Mouse (Mus musculus): Measurements from ENCODE around the gene Agap1.

Agap1 gene

DNA sequence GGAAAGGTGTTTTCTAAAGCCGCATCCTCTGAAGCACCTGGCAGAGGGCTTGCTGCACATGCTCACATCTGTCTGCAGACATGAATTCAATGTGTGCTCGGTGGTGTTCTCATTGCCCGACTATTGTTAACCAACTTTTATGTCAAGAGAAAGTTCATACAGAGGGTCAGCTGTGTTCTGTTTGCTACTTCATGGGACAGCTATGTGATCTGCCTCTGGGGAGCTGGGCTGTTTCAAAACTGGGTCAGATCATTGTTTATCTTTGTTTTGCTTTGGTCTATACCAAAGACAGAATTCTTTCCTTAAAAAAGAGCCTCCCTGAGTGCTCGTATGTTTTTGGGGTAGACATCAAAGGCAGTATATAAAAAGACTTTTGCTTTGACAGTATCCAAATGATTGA, 89.5 kb downstream of the Agap1 start:
- DNase-seq (ENCODE audit: low spot score): no peak

DNA sequence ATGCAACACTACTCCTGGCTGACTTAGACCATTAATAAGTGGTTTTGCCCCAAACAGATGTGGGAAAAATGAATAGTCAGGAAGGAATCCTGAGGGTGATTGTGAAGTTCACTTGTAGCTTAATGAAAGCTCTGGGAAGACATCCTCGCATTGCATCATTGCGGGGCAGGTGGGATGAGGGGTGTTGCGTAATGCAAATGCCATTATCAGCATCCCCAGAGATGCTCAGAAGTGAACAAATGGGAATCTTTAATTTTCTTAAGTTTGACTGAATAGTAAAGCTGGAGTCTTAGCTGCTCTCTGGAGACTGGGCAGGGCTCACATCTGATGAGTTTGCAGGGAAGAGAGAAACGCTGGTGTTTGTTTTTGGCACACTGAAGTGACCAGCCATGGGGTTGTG, 90.5 kb downstream of the Agap1 start:
- no peak for DNase-seq (ENCODE audit: low spot score)

DNA sequence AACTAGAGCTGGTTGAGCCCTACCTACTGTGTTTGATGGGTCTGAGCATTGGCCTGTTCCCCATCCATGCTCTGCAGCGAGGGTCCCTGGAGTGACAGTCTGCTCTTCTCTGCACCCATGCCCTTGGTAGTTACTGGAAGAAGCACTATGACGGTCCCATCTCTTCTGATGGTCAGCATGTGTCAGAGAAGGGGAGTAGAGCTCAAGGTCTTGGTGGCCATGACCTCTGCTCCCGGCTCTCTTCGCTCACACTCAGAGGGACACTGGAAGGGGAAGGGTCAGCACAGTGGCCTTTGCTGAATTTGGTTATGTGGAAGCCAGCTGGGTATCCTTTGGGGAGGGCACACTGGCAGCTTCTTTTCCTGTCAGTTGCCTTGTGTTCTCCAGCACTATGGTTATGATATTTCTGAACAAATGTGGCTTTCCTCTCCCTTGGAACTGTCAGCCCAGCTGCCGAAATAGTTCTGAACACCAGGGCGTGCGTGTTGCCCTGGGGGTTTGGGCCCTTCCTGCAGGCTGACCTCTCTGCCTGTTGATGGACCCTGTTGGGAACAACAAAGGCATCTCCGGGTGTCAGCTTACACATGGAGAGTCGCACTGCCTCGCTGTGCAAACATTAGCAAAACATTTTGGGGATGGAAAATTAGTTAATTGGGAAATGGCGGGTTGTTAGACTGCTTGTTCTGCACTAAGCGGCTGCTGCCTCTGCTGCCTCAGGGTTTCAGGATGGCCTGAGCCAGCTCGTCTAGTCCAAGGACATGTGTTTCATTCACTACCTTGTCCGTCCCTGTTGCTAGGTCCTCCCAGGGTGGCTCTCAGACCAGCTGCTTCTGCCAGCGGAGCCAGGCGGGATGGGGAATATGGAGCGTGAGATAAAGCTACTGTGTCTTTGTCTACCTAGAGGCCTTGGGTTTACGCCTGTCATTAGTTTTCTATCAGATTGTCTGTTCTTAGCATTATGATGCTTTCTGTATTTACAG, 93.2 kb downstream of the Agap1 start:
- DNase-seq (ENCODE audit: low spot score): no peak

DNA sequence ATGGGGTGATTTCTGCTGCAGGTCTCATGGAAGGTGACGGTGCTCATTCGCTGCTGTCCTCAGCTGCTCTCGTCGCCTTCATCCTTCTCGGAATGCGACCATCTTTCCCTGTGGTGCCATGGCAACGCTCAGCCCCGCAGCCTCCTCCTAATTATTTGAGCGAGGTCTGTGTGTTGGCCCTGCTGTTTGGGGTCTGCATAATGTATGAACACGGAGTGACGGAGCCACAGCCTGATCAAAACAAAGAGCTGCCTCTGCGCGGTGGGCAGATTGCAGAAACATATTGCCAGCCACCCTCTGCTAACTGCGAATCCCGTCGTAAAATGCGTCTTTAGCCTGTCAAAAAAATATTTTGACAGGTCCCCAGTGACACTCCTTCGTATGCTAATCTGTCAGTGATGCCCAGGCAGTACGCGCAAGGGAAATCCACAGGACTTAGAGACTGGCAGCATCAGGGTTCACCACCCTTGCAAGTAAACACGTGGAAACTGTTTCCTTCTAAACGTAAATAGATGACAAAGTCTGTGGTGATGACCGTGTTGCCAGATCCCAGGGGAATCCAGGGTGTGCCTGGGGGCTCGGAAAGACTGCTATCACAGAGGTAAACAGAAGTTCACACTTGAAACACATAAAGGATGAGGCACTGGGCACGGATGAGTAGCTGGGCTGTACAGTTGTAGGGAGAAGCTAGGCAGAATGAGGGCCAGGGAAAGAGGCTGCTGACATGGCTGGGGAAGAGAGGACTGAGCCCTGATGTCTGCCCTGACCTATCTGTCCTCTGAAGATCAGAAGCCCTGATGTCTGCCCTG, 95.7 kb downstream of the Agap1 start:
- DNase-seq (ENCODE audit: low spot score): no peak

DNA sequence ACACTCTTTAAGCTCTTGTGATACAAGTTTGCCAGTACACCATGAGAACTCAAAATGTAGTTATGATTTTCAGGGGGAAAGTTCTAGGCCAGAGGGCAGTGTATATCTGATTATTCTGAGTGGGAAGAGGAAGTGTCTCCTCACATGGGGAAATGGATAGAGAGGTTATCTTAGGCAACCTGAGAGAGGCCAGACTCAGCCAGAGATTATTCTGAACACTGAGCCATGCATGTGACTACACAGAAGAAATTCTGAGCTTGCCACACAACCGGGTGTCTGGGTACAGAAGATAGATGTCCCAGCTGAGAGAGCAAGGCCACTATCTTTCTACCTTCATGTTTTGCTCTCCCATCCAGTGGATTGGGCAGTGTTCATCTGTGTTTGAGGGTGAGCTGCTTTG, 97.9 kb downstream of the Agap1 start:
- no peak for DNase-seq (ENCODE audit: low spot score)

DNA sequence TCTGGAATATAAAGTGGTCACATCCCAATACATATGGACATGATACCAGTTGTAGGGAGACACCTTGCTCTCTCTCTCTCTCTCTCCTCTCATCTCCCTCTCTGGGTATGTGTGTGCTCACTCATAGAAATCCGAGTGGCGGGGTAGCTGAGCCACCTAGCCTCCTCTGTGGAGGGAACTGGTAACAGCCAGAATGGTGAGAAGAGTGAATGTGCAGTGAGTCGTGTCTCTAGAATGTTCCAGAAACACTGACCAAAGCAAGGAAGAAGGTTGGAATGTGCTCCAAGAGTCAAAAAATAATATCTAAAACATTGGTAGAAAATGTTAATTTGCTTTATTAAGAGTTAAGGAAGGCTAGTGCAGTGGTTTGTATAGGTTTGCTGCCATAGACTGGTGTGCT, 99.2 kb downstream of the Agap1 start:
- DNase-seq (ENCODE audit: low spot score): no peak

DNA sequence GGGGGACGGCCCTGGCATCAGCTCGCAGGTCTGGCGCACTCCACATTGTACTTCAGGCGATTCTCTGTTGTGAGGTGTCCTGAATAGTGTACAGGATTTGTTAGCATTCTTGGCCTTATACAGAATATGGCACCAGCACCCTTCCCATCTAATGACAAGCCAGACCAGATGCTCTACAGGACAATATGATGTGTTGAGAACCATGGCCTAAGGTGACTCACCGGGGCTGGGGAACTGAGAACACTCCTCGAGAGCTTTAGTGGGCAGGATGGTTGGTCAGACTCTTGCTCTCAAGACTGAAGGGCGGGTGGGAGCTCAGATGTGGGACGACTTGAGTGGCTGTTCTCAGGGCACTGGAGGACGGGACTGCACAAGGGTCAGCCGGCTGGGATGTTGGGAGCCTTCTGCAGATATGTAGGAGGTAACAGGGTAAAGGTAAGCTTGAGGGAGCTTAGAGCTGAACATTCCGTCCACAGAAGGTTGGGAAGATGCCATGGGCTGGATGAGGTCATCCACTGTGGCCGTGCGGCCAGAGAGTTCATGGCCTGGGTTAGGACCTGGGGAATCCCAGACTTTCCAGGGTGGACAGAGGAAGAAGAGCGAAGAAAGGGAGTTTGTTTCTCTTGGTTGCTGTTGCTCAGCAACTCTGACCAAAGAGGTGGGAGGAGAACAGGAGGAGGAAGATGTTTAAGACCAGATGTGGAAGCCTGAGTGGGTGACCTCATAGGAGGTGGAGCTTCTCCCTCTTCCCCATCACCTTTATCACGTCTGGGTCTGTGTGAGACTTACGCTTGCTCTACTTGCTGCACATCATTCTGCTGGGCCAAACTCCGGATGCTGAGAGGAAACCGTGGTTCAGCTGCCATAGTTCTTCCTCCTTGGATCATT, 100.6 kb downstream of the Agap1 start:
- no peak for DNase-seq (ENCODE audit: low spot score)

DNA sequence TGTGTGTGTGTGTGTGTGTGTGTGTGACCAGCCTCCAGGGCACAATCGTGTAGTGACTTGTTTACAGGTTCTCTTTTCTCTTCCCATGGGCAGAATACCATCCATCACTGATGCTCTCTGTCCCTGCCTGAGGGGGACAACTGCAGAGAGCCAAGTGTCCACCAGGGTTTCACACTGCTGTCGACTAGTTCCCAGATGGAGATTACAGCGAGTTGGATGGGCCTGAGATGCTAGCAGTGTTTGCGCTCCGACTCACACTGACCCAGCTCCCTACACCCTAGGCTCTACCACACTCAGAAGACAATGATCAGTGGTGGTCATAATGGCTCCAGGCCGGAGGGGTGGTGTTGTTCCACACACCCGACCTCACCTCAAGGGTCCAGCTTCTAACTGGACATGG, 101.4 kb downstream of the Agap1 start:
- no peak for DNase-seq (ENCODE audit: low spot score)

DNA sequence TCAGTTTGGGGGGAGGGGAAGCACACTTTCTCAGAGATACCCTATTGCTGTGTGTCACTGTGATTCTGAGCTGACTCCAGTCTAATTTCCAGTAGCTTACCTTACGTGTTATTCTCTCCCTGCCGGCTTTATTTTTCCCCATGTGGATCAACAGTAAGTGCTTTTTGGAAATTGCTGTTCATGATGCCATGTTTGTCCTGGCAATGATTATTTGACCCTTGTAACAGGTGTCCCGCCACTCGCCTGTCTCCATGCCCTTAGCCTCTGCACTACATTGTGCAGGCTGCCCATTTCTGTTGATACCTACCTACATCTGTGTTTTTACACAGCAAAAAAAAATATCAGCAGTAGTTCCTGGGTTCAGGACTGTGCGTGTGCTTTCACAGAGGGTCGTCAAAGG, 102.8 kb downstream of the Agap1 start:
- DNase-seq (ENCODE audit: low spot score): no peak

DNA sequence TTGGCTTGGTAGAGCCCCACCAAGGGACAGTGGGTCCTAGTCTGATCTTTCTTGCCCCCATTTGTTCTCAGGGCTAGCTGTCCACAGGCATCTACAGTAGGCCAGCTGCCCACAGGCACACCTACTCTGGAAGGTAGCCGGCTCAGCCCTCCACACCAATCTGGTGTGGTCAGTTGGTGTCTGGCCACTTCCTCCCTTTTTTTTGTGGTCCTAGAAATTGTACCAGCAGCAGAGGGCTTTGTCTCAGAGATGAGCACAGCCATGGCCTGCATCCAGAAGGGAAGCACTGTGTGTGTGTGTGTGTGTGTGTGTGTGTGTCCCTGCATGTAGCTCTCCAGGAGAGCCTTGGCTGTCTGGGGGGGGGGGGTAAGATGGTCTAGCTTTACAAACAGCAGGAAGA, 103.5 kb downstream of the Agap1 start:
- DNase-seq (ENCODE audit: low spot score): peak; percentile 59

DNA sequence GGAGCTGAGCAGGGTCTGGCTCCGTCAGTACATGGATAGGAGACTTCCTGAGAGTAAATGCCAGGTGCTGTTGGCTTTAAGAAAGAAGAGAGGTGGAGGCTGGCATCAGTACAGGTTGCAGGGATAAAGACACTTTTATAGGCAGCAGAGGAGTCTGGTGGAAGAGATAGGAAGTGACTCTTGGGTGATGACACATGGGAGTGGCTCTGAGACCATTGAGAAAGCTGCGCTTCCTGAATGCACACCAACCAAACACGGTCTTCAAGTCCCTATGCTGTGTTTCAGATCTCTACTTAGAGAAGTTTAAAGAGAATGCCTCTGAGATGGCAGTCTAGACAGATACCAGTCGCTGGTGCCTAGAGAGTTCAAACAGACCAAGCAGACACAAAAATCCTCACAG, 108.8 kb downstream of the Agap1 start:
- no peak for DNase-seq (ENCODE audit: low spot score)

DNA sequence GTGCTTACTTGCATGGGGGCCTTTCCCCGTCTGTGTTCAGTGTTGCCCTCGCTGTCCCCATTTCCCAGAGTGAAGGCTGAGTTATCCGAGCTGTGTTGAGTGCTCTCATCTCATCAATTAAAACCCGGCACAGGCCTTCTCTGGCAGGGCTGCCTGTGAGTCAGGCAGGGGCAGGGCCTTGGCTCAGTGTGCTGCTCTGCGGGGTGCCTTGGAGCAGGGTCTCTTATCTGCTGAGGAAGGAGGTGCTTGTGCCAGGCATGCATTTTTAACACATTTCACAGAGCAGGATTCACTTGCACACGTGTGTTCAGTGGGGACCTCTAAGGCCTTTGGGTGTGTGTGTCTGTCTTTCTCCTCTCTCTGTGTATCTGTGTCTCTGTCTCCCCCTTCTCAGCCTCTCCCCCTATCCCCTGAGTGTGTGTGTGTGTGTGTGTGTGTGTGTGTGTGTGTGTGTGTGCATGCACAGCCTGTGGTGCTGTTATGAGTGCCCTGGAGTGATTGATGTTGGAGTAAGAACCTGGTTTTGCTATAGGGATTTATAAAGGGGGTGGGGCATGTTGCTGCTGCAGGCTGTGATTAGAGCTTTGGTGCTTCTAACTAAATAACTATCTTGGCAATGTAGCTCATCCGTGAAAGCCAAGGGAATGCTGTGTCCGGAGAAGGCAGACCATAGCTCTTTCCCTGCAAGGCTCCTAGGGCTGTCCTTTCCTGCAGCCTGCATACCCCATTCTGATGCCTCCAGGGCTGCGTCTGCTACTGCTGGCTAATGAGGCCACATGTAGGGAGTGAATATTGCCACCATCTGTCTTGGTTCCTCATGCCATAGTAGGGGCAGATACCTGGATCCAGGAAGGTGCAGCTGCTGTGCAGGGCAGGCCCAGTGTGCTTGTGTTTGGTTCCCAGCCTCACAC, 112.2 kb downstream of the Agap1 start:
- no peak for DNase-seq (ENCODE audit: low spot score)

DNA sequence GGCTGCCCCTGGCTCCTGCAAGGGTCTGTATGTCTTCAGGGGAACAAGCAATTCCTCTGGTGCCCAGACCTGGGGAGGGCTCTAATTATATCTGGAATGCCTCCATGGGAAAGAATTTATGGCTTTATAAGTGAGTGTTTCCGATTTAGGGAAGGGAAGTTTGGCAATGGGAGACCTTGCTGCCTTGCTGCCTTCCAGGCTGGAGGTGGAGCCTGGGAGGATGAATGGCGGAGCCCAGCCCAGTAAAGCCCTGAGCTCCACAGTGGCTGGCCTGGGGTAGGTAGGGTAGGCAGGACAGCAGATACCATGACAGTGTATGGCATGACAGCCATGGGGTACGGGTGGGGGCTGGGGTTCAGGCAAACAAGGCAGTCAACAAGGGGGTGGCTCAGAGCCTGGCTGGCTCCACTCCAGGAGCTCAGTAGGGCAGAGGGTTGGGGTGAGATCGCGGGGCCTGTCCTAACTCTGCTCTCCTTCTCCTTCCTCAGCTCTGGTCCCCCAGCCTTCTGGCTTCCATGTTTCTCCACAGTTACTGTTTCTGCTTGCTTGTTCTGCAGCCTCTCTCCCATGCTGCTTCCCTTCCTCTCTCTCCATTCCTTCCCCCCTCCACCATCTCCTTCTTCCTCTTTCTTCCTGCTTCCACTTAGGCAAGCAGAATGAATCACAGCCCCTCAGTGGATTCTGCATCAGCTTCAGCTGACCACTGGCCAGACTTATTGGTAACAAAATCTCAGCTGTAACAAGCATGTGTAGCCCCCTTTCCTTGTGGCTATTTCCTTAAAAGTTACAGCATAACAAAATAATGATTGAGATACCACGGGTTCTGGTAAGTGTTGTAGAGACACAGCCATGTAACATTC, 114.2 kb downstream of the Agap1 start:
- DNase-seq (ENCODE audit: low spot score): no peak

DNA sequence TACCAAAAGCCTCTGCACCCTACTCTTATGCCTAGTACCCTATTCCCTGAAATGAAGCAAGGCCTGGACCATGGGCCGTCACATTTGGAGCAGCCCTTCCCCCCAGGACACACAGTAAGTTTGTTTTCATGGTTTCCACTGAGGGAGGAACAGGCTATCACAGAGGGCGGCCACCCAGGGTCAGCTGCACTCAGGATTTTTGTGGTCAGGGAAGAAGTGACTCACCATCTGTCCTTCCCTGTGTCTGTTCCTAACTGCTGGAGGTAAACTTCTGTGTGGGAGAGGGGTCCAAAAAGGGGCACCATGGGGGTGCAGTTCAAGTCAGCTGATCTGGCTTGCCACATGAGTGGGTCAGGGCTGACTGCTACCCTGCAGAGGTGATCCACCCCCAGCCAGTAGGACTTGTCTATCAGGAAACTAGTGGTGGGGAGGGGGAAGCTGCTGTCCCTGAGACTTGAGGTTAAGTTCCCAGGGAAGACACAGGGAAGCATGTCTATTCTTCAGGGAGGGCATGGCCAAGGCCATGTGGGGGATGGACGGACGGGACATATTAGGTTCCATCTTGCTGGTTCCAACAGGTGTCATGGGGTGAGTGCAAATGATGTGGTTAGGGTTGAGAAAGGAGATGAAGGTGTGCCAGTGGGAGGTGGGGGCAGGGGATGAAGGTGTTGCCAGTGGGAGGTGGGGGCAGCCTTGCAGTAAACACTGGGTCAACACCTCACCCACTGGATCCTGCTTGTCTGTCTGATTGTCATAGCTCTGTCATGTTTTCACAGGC, 116.1 kb downstream of the Agap1 start:
- no peak for DNase-seq (ENCODE audit: low spot score)

DNA sequence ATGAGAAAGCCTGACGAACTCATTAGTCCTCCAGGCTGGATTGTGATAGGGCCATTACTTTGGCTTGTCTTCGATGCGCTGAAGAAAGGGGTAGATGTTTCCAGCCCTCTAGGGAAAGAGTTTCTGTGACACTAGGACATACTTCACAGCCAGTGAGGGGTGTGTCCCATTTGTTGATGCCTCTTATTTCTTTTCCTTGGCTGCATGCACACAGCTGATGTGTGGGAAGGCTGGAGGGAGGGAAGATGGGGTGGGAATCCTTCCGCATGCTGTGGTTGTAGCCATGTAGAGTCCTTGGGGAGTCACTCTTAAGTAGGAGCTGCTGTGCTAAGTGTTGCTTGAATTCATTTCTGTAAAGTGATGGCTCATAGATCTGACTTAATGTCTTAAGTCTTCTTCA, 118.9 kb downstream of the Agap1 start:
- no peak for DNase-seq (ENCODE audit: low spot score)

DNA sequence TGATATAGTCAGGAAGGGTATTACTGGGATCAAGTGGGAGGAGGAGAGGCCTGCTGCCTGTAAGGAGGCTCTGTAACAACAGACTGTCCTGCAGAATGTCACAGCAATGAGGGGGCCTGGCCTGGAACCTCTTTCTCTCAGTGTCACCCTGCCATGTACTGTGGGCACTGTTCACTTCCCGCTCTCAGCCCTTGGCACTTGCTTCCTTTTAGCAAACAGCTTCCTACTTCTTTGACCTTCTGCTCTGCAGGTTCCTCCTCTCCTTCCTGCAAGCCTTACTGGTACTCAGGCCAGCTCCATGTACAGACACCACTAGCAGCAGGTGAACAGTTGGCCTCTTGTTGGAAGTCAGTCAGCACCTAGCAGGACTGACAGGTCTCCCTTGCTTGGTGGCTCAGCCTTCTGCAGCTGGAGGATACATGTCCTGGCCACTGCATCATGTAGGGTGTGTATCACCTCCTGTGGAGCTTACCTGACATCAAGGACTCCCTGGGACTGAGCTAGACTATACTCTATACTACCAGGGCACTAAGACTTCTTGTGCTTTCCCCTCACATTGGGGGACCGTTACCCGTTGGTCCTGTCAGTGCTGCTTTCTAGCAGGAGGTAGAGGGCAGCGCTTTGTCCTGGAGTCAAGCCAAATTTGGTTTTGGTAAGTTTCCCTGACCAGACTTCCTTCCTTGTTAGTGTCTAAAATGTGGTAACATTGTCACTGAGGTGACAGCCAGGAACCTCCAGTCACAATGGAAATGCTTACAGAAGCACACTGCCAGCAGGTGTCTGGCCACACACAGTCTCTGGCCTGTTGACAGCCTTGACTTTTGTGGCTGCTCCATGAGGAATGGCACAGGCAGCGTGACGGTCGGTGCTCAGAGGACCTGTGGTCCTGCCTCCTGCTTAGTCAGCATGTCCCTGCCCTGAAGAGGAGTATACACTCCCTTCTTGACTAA, 120.6 kb downstream of the Agap1 start:
- DNase-seq (ENCODE audit: low spot score): no peak

DNA sequence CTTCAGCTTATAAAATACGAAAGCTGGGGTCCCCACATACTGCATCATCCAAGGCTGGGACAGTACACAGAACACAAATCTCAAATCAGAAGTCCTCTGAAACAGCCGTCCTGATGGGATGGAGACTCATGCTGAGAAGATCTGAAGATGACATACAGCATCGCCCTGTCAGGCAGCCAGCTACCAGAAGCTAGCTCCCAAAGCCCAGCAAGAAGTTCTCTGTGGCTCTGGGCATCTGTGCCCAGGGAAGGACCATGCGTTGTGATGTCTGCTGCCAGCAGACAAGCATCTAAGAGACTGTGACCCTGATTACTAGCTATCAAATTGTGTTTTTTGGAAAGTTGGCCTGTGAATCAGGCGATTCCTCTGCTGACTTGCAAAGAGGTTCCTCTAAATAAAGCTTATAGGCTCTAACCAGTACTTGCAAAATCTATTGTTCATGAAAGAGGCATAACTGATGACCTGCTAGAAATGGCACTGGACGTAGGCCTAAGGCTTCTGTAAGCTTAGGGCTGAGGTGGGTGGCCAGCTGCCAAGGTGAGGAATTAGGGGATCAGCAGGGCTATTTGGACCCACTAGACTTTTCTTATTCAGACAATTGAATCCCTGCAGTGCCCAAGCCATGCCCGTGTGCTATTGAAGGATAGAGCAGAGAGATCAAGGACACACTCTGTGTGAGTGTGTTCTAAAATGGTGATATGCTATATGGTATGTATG, 121.7 kb downstream of the Agap1 start:
- DNase-seq (ENCODE audit: low spot score): no peak

Data from testis, postnatal 10 days (tissue).